Mouse (Mus musculus) stomach, postnatal 0 days (tissue): Measurements from ENCODE around the gene Slc1a3. TPM values are rescaled to one million over a fixed set of nuclear protein-coding genes. Genes with fewer than 3 reads are reported as not detected.

Experiments used
- ATAC-seq: fragments of 200-750 bp; cut with Nextera tagmentation; 2 replicates; pipeline ENCODE4 v1.8.0; 2017; ENCODE audit not compliant: low FRiP score, low TSS enrichment
- DNase-seq: peaks from one replicate; pipeline ENCODE4 v3.0.0-alpha.2; 2016; ENCODE audit warnings: low spot score
- H3K27ac ChIP-seq: fragments of 300-500 bp; sonication (generic); replicated peaks from 2 replicates; pipeline ENCODE4 v1.5.1; 2014; ENCODE audit warnings: mild to moderate bottlenecking, control low read depth
- H3K27me3 ChIP-seq: fragments of 300-500 bp; sonication (generic); 2 replicates; pipeline ENCODE4 v1.6.1; 2014; ENCODE audit warnings: low read length; ENCODE audit not compliant: control insufficient read depth, insufficient read depth
- H3K36me3 ChIP-seq: fragments of 300-500 bp; sonication (generic); 2 replicates; pipeline ENCODE4 v1.6.1; 2014; ENCODE audit warnings: low read length, mixed read lengths; ENCODE audit not compliant: control insufficient read depth, insufficient read depth
- H3K4me1 ChIP-seq: fragments of 300-500 bp; sonication (generic); replicated peaks from 2 replicates; pipeline ENCODE4 v1.6.1; 2014; ENCODE audit warnings: antibody characterized with exemption; ENCODE audit not compliant: control insufficient read depth, insufficient read depth
- H3K4me2 ChIP-seq: fragments of 300-500 bp; sonication (generic); replicated peaks from 2 replicates; pipeline ENCODE4 v1.6.1; 2014; ENCODE audit warnings: low read depth, mild to moderate bottlenecking, control low read depth, moderate library complexity
- H3K4me3 ChIP-seq: fragments of 300-500 bp; sonication (generic); 2 replicates; pipeline ENCODE4 v1.5.1; 2014; ENCODE audit warnings: low read depth, low read length, control low read depth
- H3K9ac ChIP-seq: fragments of 300-500 bp; sonication (generic); 2 replicates; pipeline ENCODE4 v1.6.1; 2014; ENCODE audit warnings: mild to moderate bottlenecking, low read length, control low read depth, mixed read lengths
- H3K9me3 ChIP-seq: fragments of 300-500 bp; sonication (generic); 2 replicates; pipeline ENCODE4 v1.6.1; 2016; ENCODE audit warnings: low read length; ENCODE audit not compliant: control insufficient read depth
- CTCF ChIP-seq: IDR thresholded peaks from 2 replicates; pipeline ENCODE4 v1.5.1; 2016; ENCODE audit warnings: antibody characterized with exemption, low read depth, mild to moderate bottlenecking, moderate library complexity
- EP300 ChIP-seq: optimal IDR thresholded peaks from 2 replicates; pipeline ENCODE3; 2016; ENCODE audit warnings: antibody characterized with exemption
- WGBS: fragments of 180-500 bp; shearing (Covaris S2); extraction: QIAGEN DNeasy Blood & Tissue Kit; methylation state at CpG from one replicate; pipeline ENCODE4 v1.1.7; 2014; 5-methylcytosine and 5-hydroxymethylcytosine counted together
- polyA plus RNA-seq: library from polyadenylated mRNA; unstranded; fragments of >200 nt; fragmentation: Nextera tagmentation; extraction: Ambion mirVana; gene quantifications from 2 replicates; pipeline ENCODE4 v1.2.1, GENCODE M21; 2015

Gene Slc1a3
- polyA plus RNA-seq, 1 experiment from 2014 or later, result 4.8 TPM

- no peaks in the 10 kb centered on the region for H3K4me1 ChIP-seq
- TF ChIP-seq CTCF, result no peak
- TF ChIP-seq EP300, result no peak
- no peak overlapping the region for H3K4me3 ChIP-seq
- H3K9ac ChIP-seq, result no peak overlapping the region
- no peak overlapping the region for H3K4me2 ChIP-seq
- no peak overlapping the region for H3K27ac ChIP-seq
- H3K27me3 ChIP-seq, result no peaks in the 10 kb centered on the region
- no peaks in the 10 kb centered on the region for H3K36me3 ChIP-seq
- no peak for ATAC-seq
- no peak for DNase-seq
- 51% methylated on average over 6 of the region's 6 CpGs for WGBS
- H3K9me3 ChIP-seq, result no peaks in the 10 kb centered on the region
Measured at GRCm38 (mm10) chr15:8661856-8662255, 48.7 kb downstream of the Slc1a3 start.

GRCm38 (mm10) chr15:8659977-8660376 is 50.6 kb downstream of the Slc1a3 start:
- 93% methylated on average over 4 of the region's 4 CpGs for WGBS
- H3K27ac ChIP-seq, result no peak overlapping the region
- no peaks in the 10 kb centered on the region for H3K9me3 ChIP-seq
- ATAC-seq, result no peak
- H3K36me3 ChIP-seq, result no peaks in the 10 kb centered on the region
- no peak for DNase-seq
- no peak overlapping the region for H3K9ac ChIP-seq
- no peak for TF ChIP-seq CTCF
- TF ChIP-seq EP300, result no peak
- no peaks in the 10 kb centered on the region for H3K4me1 ChIP-seq
- H3K4me2 ChIP-seq, result no peak overlapping the region
- no peaks in the 10 kb centered on the region for H3K27me3 ChIP-seq
- H3K4me3 ChIP-seq, result no peak overlapping the region

- 34% methylated on average over 8 of the region's 8 CpGs for WGBS
- Histone ChIP-seq H3K27me3 (no peaks in the 10 kb centered on the region), H3K4me3 (no peak overlapping the region), H3K9me3 (no peaks in the 10 kb centered on the region), H3K4me1 (no peaks in the 10 kb centered on the region), H3K9ac (no peak overlapping the region), H3K36me3 (no peaks in the 10 kb centered on the region), H3K27ac (no peak overlapping the region), H3K4me2 (no peak overlapping the region)
- DNase-seq (no peak), ATAC-seq (no peak)
- no peak for TF ChIP-seq CTCF
- no peak for TF ChIP-seq EP300
Measured at GRCm38 (mm10) chr15:8659483-8659971, 51.0 kb downstream of the Slc1a3 start.

GRCm38 (mm10) chr15:8658086-8658980 is 52.2 kb downstream of the Slc1a3 start:
- DNase-seq, result no peak
- H3K4me3 ChIP-seq, result no peak overlapping the region
- no peak overlapping the region for H3K4me2 ChIP-seq
- WGBS, result 71% methylated on average over 8 of the region's 8 CpGs
- no peaks in the 10 kb centered on the region for H3K36me3 ChIP-seq
- no peak for TF ChIP-seq CTCF
- no peak for TF ChIP-seq EP300
- H3K9ac ChIP-seq, result no peak overlapping the region
- ATAC-seq, result no peak
- no peaks in the 10 kb centered on the region for H3K4me1 ChIP-seq
- H3K9me3 ChIP-seq, result no peaks in the 10 kb centered on the region
- H3K27me3 ChIP-seq, result no peaks in the 10 kb centered on the region
- H3K27ac ChIP-seq, result no peak overlapping the region

GRCm38 (mm10) chr15:8655251-8655650 is 55.3 kb downstream of the Slc1a3 start:
- Histone ChIP-seq H3K4me2 (0 out of 2 replicates have a peak overlapping the region, but pooled peaks have one; percentile 23), H3K27me3 (no peaks in the 10 kb centered on the region), H3K27ac (no peak overlapping the region), H3K9ac (no peak overlapping the region), H3K9me3 (no peaks in the 10 kb centered on the region), H3K4me3 (no peak overlapping the region), H3K36me3 (no peaks in the 10 kb centered on the region), H3K4me1 (no peaks in the 10 kb centered on the region)
- 38% methylated on average over 9 of the region's 9 CpGs for WGBS
- no peak for DNase-seq
- TF ChIP-seq EP300 (no peak), CTCF (no peak)
- no peak for ATAC-seq

- no peak overlapping the region for H3K9ac ChIP-seq
- no peak overlapping the region for H3K27ac ChIP-seq
- DNase-seq (no peak), ATAC-seq (no peak)
- TF ChIP-seq CTCF (no peak), EP300 (no peak)
- no peak overlapping the region for H3K4me3 ChIP-seq
- no peaks in the 10 kb centered on the region for H3K36me3 ChIP-seq
- no peaks in the 10 kb centered on the region for H3K27me3 ChIP-seq
- H3K4me2 ChIP-seq, result no peak overlapping the region
- H3K9me3 ChIP-seq, result no peaks in the 10 kb centered on the region
- H3K4me1 ChIP-seq, result no peaks in the 10 kb centered on the region
- WGBS, result 73% methylated on average over 8 of the region's 8 CpGs
Measured at GRCm38 (mm10) chr15:8652637-8653036, 57.9 kb downstream of the Slc1a3 start.
